Mouse (Mus musculus) ES-E14 (cell line): ENCODE data around the gene Ctsz. TPM values are rescaled to one million over a fixed set of nuclear protein-coding genes. Genes with fewer than 3 reads are reported as not detected.

Source experiments
- DNase-seq: peaks from one replicate; pipeline ENCODE4 v3.0.0-alpha.2; 2013; ENCODE audit warnings: low read depth, low spot score
- H3K27ac ChIP-seq: 2 replicates; pipeline ENCODE4 v1.5.1; 2012; ENCODE audit warnings: low read depth, mild to moderate bottlenecking, low read length, moderate library complexity, mixed read lengths; ENCODE audit not compliant: poor library complexity, insufficient read depth, severe bottlenecking
- H3K36me3 ChIP-seq: 2 replicates; pipeline ENCODE4 v1.6.1; 2012; ENCODE audit warnings: mild to moderate bottlenecking, low read length, moderate library complexity, mixed read lengths; ENCODE audit not compliant: control insufficient read depth, poor library complexity, insufficient read depth, severe bottlenecking
- H3K4me1 ChIP-seq, 2 experiments: fragments of 150-350 bp in 1 of 2; sonication (generic) in 1 of 2; 2 replicates each; pipeline ENCODE4 v1.6.1; 2012; ENCODE audit warnings: low read length in 2 of 2, mild to moderate bottlenecking in 1 of 2, mixed read lengths in 1 of 2; ENCODE audit not compliant: control insufficient read depth in 2 of 2, insufficient read depth in 2 of 2, poor library complexity in 1 of 2
- H3K4me3 ChIP-seq, 2 experiments: fragments of 150-350 bp in 1 of 2; sonication (generic) in 1 of 2; 2 replicates each; pipeline ENCODE4 v1.5.1; 2012; ENCODE audit warnings: low read length in 2 of 2, low read depth in 1 of 2, mild to moderate bottlenecking in 1 of 2, mixed read lengths in 1 of 2; ENCODE audit not compliant: insufficient read depth in 1 of 2, poor library complexity in 1 of 2, severe bottlenecking in 1 of 2
- H3K9ac ChIP-seq: 2 replicates; pipeline ENCODE4 v1.6.1; 2012; ENCODE audit warnings: low read depth, mild to moderate bottlenecking, low read length, mixed read lengths; ENCODE audit not compliant: poor library complexity, insufficient read depth, severe bottlenecking
- H3K9me3 ChIP-seq: fragments of 150-350 bp; sonication (generic); 2 replicates; pipeline ENCODE4 v1.6.1; 2012; ENCODE audit warnings: low read depth, mild to moderate bottlenecking, low read length; ENCODE audit not compliant: control insufficient read depth, insufficient read depth
- CHD2 ChIP-seq: IDR thresholded peaks from 2 replicates; pipeline ENCODE4 v1.6.1; 2014; ENCODE audit warnings: mild to moderate bottlenecking, low read depth, low read length, inconsistent platforms
- HCFC1 ChIP-seq: IDR thresholded peaks from 2 replicates; pipeline ENCODE4 v1.6.1; 2012; ENCODE audit warnings: low read length, inconsistent platforms, borderline replicate concordance; ENCODE audit not compliant: insufficient read depth
- MAFK ChIP-seq: IDR thresholded peaks from 2 replicates; pipeline ENCODE4 v1.6.1; 2014; ENCODE audit warnings: mild to moderate bottlenecking, low read depth, low read length, inconsistent platforms; ENCODE audit not compliant: insufficient read depth
- ZC3H11A ChIP-seq: IDR thresholded peaks from 2 replicates; pipeline ENCODE4 v1.6.1; 2012; ENCODE audit warnings: low read depth, mild to moderate bottlenecking, inconsistent platforms, low read length, borderline replicate concordance
- ZNF384 ChIP-seq: IDR thresholded peaks from 2 replicates; pipeline ENCODE4 v1.6.1; 2012; ENCODE audit warnings: low read depth, low read length, inconsistent platforms
- in situ Hi-C, 2 experiments: fragments of 600-800 bp; cut with MboI; formaldehyde crosslinking; loops; one replicate each; pipeline ENCODE4 v1.15.1; 2025; ENCODE audit warnings: low sequenced_read_pairs in 2 of 2, inconsistent platforms in 1 of 2; ENCODE audit not compliant: unreplicated experiment in 2 of 2
- total RNA-seq: library from RNA; depleted of rRNA; stranded (reverse); fragments of 300-350 nt; gene quantifications from 2 replicates; pipeline ENCODE4 v1.2.3, GENCODE M21; 2012

The Ctsz gene
- total RNA-seq, 1 experiment = 207 TPM

DNA sequence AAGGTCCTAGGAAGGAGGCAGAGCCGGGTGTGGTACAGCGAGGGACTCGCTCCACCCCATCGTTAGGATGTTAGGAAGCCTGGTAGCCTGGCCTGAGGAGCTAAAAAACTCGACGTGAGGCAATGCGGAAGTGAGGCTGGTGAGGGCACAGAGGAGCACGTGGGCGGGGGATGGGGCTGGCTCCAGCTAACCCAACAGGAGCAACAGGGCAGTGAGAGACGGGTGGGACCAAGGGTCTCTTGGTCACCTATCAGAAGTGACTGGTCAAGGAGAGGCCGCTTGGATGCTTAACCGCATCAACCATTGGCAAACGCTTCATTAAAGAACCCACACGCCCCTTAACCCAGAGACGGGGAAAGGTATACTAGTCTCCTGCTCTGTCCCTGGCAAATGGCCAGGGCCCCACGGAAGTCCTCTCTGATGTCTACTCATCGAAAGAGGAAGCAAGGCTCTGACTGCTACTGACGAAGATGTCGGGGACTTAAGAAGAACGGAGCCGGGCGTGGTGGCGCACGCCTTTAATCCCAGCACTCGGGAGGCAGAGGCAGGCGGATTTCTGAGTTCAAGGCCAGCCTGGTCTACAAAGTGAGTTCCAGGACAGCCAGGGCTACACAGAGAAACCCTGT, 2.6 kb downstream of the Ctsz start:
- Histone ChIP-seq H3K9ac (no peak overlapping the region), H3K27ac (no peak overlapping the region), H3K4me1 (peaks cover 0 to 30% of the 10 kb centered on the region in 2 experiments; a peak in 2 of 4 replicates), H3K4me3 (no peak overlapping the region), H3K36me3 (peaks cover 33% of the 10 kb centered on the region), H3K9me3 (no peaks in the 10 kb centered on the region)
- TF ChIP-seq CHD2 = no peak
- no peak for TF ChIP-seq ZNF384
- TF ChIP-seq MAFK = no peak
- no peak for TF ChIP-seq HCFC1
- TF ChIP-seq ZC3H11A = no peak
- in situ Hi-C loops = no loop called here
- DNase-seq = no peak

DNA sequence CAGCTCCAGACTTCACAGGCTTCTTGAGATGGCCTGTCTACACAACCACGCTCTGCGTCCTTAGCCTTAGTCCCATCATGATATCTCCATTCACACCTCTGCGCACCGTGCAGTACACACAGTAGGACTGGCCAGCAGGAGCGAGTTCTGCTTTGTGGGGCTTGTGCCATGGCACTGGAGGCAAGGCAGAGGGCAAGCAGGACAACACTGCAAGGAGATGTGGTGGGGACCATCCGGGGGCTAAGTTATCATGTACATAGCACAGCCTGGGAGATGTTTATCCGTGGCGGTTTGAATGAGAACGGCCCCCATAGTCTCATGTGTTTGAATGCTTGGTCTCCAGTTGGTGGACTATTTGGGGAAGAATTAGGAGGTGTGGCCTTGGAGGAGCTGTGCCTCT, 3.9 kb downstream of the Ctsz start:
- H3K9ac ChIP-seq = no peak overlapping the region
- no peak for DNase-seq
- no peak for TF ChIP-seq MAFK
- TF ChIP-seq CHD2 = no peak
- TF ChIP-seq ZC3H11A = no peak
- H3K4me1 ChIP-seq = peaks cover 0 to 30% of the 10 kb centered on the region in 2 experiments; a peak in 2 of 4 replicates
- in situ Hi-C loops = no loop called here
- no peak overlapping the region for H3K27ac ChIP-seq
- no peak overlapping the region for H3K4me3 ChIP-seq
- H3K36me3 ChIP-seq = peaks cover 35% of the 10 kb centered on the region
- H3K9me3 ChIP-seq = no peaks in the 10 kb centered on the region

GRCm38 (mm10) chr2:174428996-174429591, 9.7 kb downstream of the Ctsz start:
- no peak for TF ChIP-seq ZNF384
- TF ChIP-seq MAFK = no peak
- TF ChIP-seq HCFC1 = no peak
- TF ChIP-seq CHD2 = no peak
- in situ Hi-C loops = no loop called here
- H3K9me3 ChIP-seq = no peaks in the 10 kb centered on the region
- H3K9ac ChIP-seq = no peak overlapping the region
- H3K27ac ChIP-seq = no peak overlapping the region
- peaks cover 67% of the 10 kb centered on the region for H3K36me3 ChIP-seq
- DNase-seq = no peak
- H3K4me3 ChIP-seq = no peak overlapping the region
- peaks cover 0 to 7% of the 10 kb centered on the region in 2 experiments; a peak in 1 of 4 replicates for H3K4me1 ChIP-seq

GRCm38 (mm10) chr2:174428076-174428835, 10.6 kb downstream of the Ctsz start:
- no peaks in the 10 kb centered on the region; a peak in 1 of 4 replicates for H3K4me1 ChIP-seq
- peaks cover 67% of the 10 kb centered on the region for H3K36me3 ChIP-seq
- H3K9me3 ChIP-seq = no peaks in the 10 kb centered on the region
- DNase-seq = no peak
- in situ Hi-C loops = no loop called here
- no peak overlapping the region for H3K27ac ChIP-seq
- TF ChIP-seq MAFK (no peak), CHD2 (no peak), ZC3H11A (no peak), ZNF384 (no peak), HCFC1 (no peak)
- H3K9ac ChIP-seq = no peak overlapping the region
- H3K4me3 ChIP-seq = no peak overlapping the region
